Mouse (Mus musculus): ENCODE data around the gene Crygb.
"Not testable (repeated sequence)": the region's sequence is repeated elsewhere in the genome, so short reads cannot be mapped to it uniquely, and the experiment has no call there.

Crygb gene

DNA sequence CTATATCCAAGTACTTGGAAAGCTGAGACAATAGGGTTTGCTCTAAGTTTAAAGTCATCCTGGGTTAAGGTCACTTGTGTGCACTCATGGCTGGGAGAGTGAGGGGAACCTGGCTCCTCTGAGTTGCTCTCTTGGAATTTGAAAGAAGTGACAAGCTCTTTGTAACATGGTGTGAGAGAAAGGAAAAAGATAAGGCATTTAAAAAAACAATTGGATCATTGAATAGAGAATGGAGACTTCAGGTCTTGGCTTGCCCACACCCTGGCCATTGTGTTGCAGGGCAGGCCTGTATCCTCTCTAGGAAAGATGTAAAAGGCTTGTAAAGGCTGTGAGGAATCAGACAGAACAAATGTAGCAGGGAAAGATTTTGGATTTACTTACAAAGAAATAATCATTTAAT is 14.2 kb downstream of the Crygb start:
- no peak for DNase-seq (ENCODE audit: low spot score)

DNA sequence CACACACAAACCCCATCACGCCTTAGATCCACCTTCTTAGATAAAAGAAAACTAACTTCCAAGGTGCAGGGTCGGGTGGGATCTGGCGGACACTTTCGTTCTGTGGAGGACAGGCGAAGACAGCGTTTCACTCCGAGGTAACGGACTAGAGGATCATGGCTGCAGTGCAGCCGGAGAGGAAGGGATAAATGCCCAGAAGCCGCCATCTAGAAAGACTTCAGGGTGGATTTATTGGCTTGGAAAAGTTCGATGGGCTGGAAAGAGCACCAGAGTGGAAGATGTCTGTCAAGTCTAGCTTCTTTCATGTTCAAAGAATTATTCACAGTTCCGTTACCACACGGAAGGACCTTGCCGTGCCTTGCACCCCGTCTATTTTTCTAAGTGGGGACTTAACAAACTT is 17.9 kb downstream of the Crygb start:
- peak; percentile 61 for DNase-seq (ENCODE audit: low spot score)

DNA sequence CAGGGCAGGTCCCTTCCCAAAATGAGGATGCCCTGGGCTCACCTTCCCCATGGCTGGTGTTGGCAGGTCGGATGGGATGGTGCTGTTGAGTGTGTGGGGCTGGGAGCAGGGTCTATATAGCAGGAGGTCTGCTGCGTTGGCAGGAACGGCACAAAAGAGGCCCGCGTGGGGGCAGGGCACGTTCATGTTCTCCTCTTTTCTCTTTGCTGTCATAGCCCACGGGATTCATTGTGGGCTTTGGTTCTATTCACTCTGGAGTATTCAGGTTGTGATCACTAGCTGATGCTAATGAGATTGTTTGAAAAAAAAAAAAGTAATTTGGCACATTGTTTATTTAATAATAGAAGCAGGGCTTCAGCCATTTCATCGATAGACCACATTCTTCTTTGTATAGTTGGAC is 18.7 kb downstream of the Crygb start, which contains the start of gene Crygd:
TSS of gene Crygd (minus strand) at position 101 of the 400 bp plus-strand sequence.
- DNase-seq (ENCODE audit: low spot score): no peak

DNA sequence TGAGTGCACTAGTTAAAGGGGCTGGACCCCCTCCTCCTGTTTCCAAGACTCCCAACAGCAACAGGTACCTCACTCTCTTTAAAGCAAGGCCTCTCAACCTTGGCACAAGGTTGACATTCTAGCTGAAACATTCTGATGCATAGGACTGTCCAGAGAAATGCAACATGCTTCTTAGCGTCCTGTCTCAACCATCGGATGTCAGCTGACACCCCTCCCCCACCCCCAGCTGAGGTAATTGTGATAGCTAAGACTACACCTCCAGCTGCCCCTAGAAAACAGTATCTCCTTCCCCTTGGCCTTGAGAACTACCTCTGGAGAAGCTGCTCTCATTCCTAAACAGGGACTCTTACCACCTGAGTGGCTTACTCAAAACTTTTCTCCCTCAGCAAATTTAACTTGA is 29.9 kb downstream of the Crygb start:
- DNase-seq (ENCODE audit: low spot score): no peak

DNA sequence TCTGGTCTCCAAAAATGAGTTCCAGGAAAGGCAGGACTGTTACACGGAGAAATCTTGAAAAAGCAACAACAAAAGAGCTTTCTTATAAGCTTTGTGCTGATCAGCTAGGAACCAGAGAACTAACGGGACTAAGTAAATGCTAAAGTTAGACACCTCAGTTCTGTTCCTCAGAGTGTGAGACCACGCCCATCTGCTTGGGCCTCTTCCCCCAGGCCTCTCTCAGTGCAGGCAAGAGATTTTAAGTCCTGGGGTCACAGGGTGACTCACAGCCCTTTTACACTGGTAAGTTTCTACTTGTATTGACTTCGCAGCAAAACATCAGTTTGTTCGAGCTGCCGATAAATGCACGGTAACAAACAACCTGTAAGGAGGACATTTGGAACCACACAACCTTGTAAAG is 30.4 kb downstream of the Crygb start:
- DNase-seq (ENCODE audit: low spot score): no peak

DNA sequence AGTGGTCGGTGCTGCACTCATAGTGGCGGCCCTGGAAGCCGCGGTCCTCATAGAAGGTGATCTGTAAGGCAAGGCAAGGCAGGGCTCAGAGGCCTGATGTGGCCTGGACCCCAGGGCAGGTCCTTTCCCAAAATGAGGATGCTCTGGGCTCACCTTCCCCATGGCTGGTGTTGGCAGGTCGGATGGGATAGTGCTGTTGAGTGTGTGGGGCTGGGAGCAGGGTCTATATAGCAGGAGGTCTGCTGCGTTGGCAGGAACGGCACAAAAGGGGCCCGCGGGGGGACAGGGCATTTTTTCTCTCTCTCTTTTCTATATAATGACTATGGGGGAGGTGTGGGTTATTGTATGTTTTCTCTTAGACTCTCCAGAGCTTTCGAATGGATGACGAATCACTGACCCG is 31.1 kb downstream of the Crygb start, which contains the start of gene Cryge:
TSS of gene Cryge (minus strand) at position 198 of the 400 bp plus-strand sequence.
- not testable (repeated sequence) for DNase-seq (ENCODE audit: low spot score)

DNA sequence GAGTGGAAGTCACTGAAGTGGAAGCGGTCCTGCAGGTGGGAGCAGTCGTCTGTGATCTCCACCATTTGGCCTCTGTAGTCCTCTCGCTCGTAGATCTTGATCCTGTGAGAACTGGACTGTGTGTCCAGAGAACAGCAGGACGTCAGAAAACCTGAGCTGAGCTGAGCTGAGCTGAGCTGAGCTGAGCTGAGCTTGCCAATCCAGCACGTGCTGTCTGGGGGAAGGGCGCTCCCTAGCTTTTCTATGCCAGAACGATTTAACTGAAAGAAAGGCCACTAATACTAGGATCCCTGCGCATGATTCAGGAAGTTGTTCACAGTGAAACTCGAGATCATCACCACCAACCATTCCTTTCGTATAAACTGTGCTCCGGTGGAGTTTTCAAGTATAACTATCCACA is 33.3 kb downstream of the Crygb start:
- DNase-seq (ENCODE audit: low spot score): no peak

DNA sequence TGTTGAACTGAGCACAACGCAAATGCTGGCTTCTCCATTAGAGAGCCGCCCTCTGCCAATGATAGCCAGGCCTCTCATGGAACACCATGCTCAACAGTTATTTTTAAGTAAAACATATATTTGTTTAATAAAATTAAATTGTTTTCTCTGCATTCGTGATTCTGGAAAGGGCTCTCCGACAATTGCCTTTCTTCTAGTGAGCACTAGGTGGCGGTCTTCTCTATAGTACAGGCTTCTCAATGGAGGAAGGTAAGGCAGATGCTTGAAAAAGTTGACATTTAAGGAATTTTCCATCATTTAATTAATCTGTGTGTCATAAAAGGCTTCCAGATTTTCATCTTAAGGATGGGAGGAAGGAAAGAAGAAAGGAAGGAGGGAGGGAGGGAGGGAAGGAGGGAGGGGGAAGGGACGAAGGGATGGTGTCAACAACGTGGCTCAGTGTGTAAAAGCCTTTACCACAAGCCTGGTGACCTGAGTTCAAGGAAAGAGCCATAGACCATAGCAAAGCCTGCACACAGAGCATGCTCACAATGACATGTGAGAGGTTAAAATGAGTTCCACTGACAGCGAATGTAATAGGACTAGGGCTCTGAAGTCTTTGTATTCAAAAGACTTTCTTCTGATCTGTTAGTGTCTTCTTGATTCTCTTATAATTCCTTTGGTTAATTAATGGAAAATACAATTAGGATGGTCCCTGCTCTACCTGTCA is 35.5 kb downstream of the Crygb start:
- DNase-seq (ENCODE audit: low spot score): peak; percentile 74

DNA sequence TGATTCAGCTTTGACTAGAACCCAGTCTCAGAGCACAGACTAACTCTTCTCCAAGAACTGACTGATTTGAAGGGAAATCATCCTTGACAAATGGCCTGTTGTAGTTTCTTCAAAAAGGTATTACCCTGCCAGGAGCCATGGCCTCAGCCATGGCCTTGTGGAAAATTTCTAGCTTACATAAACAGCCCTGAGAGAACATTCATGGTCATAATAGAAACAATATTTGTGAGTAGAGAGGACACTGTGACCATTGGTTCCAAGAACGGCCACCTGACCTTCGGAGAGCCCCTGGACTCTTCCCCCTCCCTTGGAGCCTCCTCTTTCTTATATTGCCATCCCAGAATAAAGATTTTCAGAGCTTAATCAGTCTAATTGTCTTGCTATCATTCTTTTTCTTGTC is 38.7 kb downstream of the Crygb start:
- no peak for DNase-seq (ENCODE audit: low spot score)

DNA sequence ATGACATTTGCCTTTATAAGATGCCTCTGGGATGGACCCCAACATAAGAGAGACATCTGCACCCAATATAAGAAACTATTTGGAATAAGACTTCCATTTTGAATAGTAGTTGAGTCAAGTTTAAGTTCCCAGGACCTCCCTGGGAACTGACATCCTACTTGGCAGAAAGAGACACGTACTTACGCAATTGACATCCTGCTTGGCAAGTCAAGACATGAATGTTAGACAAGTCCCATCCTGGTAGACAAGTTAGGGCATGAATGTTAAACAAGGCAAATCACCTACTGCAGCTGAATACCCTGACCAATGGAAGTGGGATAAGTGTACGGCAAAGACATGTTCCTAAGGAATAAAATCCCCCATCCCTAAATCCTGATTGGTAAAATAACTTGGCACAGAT is 40.3 kb downstream of the Crygb start:
- DNase-seq (ENCODE audit: low spot score): no peak

DNA sequence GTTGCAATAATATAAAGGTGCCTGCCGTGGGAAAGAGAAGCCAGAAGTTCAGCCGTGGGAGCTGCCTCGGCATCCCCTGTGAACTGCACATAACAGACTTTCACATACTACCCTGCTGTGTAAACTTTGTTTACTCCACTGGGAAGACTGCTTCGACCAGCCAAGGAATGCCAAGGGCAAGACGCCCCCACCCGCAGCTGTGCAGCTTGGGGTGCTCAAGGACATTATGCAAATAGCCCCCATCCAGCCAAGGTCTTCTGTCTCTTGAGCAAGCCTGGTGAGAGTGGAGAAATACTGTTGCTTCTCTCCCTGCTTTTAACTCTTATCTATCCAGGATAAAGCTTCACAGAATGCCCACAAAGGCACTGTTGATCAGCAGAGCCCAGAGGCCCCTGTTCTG is 41.3 kb downstream of the Crygb start:
- DNase-seq (ENCODE audit: low spot score): no peak

DNA sequence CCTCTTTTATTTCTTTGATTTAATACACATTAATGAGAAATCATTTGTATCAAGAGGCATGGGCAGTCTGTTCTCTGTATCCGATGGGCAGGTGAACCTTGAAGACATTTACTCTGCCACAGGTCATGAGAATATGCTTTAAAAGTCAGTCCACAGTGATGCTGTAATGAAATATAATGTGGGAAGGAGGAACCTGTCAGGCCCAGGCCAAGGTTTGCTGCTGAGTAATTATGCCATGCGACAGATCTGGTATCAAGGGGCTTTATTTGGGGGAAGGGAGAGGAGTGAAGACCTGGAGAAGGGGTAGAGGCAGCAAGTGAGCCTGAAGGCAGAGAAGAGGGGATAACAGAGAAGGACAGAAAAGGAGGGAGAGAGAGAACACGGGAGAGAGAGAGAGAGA is 42.4 kb downstream of the Crygb start:
- DNase-seq (ENCODE audit: low spot score): no peak

DNA sequence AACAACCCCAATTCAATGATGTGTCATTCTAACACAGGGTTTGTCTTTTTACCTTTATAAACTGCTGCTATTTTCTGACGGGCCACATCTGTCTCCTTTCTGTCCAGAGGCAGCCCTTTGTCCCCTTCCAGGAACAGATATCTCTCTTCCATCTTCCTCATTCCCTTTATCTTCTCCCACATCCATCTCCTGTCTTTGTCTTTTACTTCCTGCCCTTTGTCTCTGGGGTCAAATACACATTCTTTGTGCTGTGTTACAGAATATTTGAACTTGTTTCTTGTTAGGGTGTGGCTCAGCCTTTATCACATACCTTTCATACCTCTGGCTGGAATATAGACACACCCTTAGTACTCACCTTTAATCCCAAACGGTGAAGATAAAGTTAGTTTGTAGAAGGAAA is 44.5 kb downstream of the Crygb start:
- DNase-seq (ENCODE audit: low spot score): no peak

DNA sequence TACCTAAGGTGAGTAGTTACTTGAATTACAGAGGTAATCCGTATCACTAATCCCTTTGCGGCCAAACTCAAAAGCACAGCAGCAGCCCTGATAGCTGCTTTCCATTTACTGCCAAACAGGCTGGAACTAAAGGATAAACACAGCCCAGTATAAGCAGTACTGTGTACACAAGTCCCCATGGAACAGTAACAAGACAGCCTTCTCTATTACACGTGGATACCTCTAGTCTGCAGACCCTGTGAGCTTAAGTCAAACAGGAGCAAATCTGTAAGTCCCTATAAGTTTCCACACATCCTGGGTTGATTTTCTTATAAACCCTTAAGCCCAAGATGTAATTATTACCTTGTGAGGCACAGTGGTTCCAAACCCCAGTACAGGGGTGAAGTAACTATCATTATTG is 46.6 kb downstream of the Crygb start:
- DNase-seq (ENCODE audit: low spot score): no peak

DNA sequence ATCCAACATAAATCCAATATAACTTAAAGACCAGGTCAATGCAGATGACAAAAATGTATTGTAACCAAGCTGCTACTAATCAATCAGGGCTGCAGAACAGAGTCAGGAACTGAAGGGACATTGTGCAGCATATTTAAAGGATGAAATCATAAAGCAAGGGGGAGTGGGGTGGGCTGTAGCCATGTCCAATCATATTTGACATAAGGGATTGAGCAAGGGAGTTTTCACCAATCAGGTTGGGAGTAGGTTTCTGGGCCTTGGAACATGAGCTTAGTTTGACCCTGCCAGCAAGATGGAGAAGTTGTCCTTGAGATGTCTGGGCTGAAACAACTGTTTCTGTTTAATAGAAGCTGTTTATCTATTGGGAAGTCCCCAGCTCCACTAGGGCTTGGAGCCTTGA is 49.4 kb downstream of the Crygb start, which contains the start of gene Akr1cl:
TSS of gene Akr1cl (minus strand) at position 119 of the 400 bp plus-strand sequence.
- DNase-seq (ENCODE audit: low spot score): no peak

Data from retina, embryonic 14.5 days (tissue).